Mouse (Mus musculus) stomach, embryonic 14.5 days (tissue): ENCODE measurements around the gene Spata22. TPM values are rescaled to one million over a fixed set of nuclear protein-coding genes. Genes with fewer than 3 reads are reported as not detected.

Experiments used
- ATAC-seq: fragments of 200-750 bp; cut with Nextera tagmentation; 2 replicates; pipeline ENCODE4 v1.8.0; 2017; ENCODE audit warnings: low read depth, moderate TSS enrichment; ENCODE audit not compliant: insufficient number of reproducible peaks, insufficient read depth, low FRiP score
- H3K27ac ChIP-seq: fragments of 300-500 bp; sonication (generic); 2 replicates; pipeline ENCODE4 v1.5.1; 2014; ENCODE audit warnings: mild to moderate bottlenecking, low read length, moderate library complexity, mixed read lengths
- H3K27me3 ChIP-seq: fragments of 300-500 bp; sonication (generic); 2 replicates; pipeline ENCODE4 v1.6.1; 2014; ENCODE audit warnings: low read length, control low read depth, mixed read lengths; ENCODE audit not compliant: control insufficient read depth, insufficient read depth
- H3K36me3 ChIP-seq: fragments of 300-500 bp; sonication (generic); 2 replicates; pipeline ENCODE4 v1.6.1; 2014; ENCODE audit warnings: mild to moderate bottlenecking, control low read depth, low read length, moderate library complexity, mixed read lengths; ENCODE audit not compliant: control insufficient read depth, insufficient read depth
- H3K4me1 ChIP-seq: fragments of 300-500 bp; sonication (generic); 2 replicates; pipeline ENCODE4 v1.6.1; 2014; ENCODE audit warnings: low read length, control low read depth, mixed read lengths; ENCODE audit not compliant: control insufficient read depth, insufficient read depth
- H3K4me2 ChIP-seq: fragments of 300-500 bp; sonication (generic); replicated peaks from 2 replicates; pipeline ENCODE4 v1.6.1; 2014; ENCODE audit warnings: low read depth, low read length, control low read depth
- H3K4me3 ChIP-seq: fragments of 300-500 bp; sonication (generic); 2 replicates; pipeline ENCODE4 v1.5.1; 2014; ENCODE audit warnings: low read depth, low read length, control low read depth
- H3K9ac ChIP-seq: fragments of 300-500 bp; sonication (generic); replicated peaks from 2 replicates; pipeline ENCODE4 v1.6.1; 2014; ENCODE audit warnings: low read depth, mild to moderate bottlenecking, control low read depth, low read length, moderate library complexity, mixed read lengths
- H3K9me3 ChIP-seq: fragments of 300-500 bp; sonication (generic); 2 replicates; pipeline ENCODE4 v1.6.1; 2016; ENCODE audit warnings: low read depth, low read length, control low read depth; ENCODE audit not compliant: control insufficient read depth
- WGBS: fragments of 180-500 bp; shearing (Covaris S2); extraction: QIAGEN DNeasy Blood & Tissue Kit; methylation state at CpG from one replicate; pipeline ENCODE4 v1.1.7; 2014; 5-methylcytosine and 5-hydroxymethylcytosine counted together
- polyA plus RNA-seq: library from polyadenylated mRNA; unstranded; fragments of >200 nt; fragmentation: Nextera tagmentation; extraction: Ambion mirVana; gene quantifications from 2 replicates; pipeline ENCODE4 v1.2.1, GENCODE M21; 2014

Spata22 gene
- polyA plus RNA-seq, 1 experiment from 2014 or later: not detected

- ATAC-seq: no peak
- Histone ChIP-seq H3K36me3 (no peaks in the 10 kb centered on the region), H3K27ac (no peak within 1 kb of the TSS), H3K9me3 (no peaks in the 10 kb centered on the region), H3K27me3 (no peaks in the 10 kb centered on the region), H3K4me1 (no peaks in the 10 kb centered on the region), H3K9ac (no peak within 1 kb of the TSS), H3K4me2 (no peak within 1 kb of the TSS), H3K4me3 (no peak within 1 kb of the TSS)
- 76% methylated on average over 2 of the region's 2 CpGs for WGBS
Observed at GRCm38 (mm10) chr11:73370946-73371345, 41.4 kb downstream of the Spata22 start, which contains the start of gene Olfr376. Gene Olfr376, plus strand, starts transcription at chr11:73371246.

GRCm38 (mm10) chr11:73395374-73395773 lies 65.8 kb downstream of the Spata22 start:
- Histone ChIP-seq H3K4me2 (no peak overlapping the region), H3K9me3 (no peaks in the 10 kb centered on the region), H3K27ac (no peak overlapping the region), H3K9ac (no peak overlapping the region), H3K36me3 (no peaks in the 10 kb centered on the region), H3K27me3 (no peaks in the 10 kb centered on the region), H3K4me1 (no peaks in the 10 kb centered on the region), H3K4me3 (no peak overlapping the region)
- ATAC-seq: no peak
- 64% methylated on average over 4 of the region's 4 CpGs for WGBS

Other genes with a start within 250 kb of the Spata22 start
- gene Itgae, start 239.2 kb upstream of the Spata22 start, polyA plus RNA-seq: 0.13 and 0.51 TPM in 2 replicates
- 13.3 and 14.2 TPM in 2 replicates for gene Haspin, start 191.4 kb upstream of the Spata22 start, polyA plus RNA-seq
- gene P2rx5, start 169.3 kb upstream of the Spata22 start, polyA plus RNA-seq: 0.17 and 0.20 TPM in 2 replicates
- 111 and 116 TPM in 2 replicates for gene Emc6, start 152.7 kb upstream of the Spata22 start, polyA plus RNA-seq
- 241 and 253 TPM in 2 replicates for gene Tax1bp3, start 152.7 kb upstream of the Spata22 start, polyA plus RNA-seq
- 20.0 and 20.7 TPM in 2 replicates for gene Ctns, start 130.7 kb upstream of the Spata22 start, polyA plus RNA-seq
- gene Shpk, start 130.3 kb upstream of the Spata22 start, polyA plus RNA-seq: 1.8 TPM in 2 replicates
- gene Trpv1, start 95.4 kb upstream of the Spata22 start, polyA plus RNA-seq: 0.13 TPM in 1 of 2 replicates, not detected in the other
- gene Trpv3, start 62.4 kb upstream of the Spata22 start, polyA plus RNA-seq: 0.12 and 0.42 TPM in 2 replicates
- gene Aspa, start 145 bp upstream of the Spata22 start, polyA plus RNA-seq: 3.7 and 4.1 TPM in 2 replicates
- gene Gm49340, start within 50 bp of the Spata22 start, polyA plus RNA-seq: not detected in 2 replicates
- not detected in 2 replicates for gene Olfr20, start 21.0 kb downstream of the Spata22 start, polyA plus RNA-seq
- not detected in 2 replicates for gene Olfr376, start 41.5 kb downstream of the Spata22 start, polyA plus RNA-seq
- gene Olfr1, start 69.9 kb downstream of the Spata22 start, polyA plus RNA-seq: not detected in 2 replicates
- not detected in 2 replicates for gene Olfr378, start 98.7 kb downstream of the Spata22 start, polyA plus RNA-seq
- gene Olfr380, start 127.8 kb downstream of the Spata22 start, polyA plus RNA-seq: not detected in 2 replicates
- not detected in 2 replicates for gene Olfr381, start 161.9 kb downstream of the Spata22 start, polyA plus RNA-seq
- not detected in 2 replicates for gene Olfr382, start 187.5 kb downstream of the Spata22 start, polyA plus RNA-seq